22 mouse cellular contexts compared by ENCODE assay signal in genomic region chr6:125345625-125346024, GRCm38 (mm10). TPM values are rescaled to one million over a fixed set of nuclear protein-coding genes. Genes with fewer than 3 reads are reported as not detected.
DNase-seq lines count a peak whose midpoint lies in the region; ATAC-seq and TF ChIP-seq lines count a peak whose summit lies in the region.
"Had no signal": no experiment of that assay in that cellular context is flagged by ENCODE, and none has a peak within 500 bp of the region (broad histone marks: within the 10 kb centered on the region; RNA-seq: fewer than 3 reads in every experiment).

No protein-coding gene starts in this region.

- H3K79me2 ChIP-seq in C2C12 (ENCODE audit: control insufficient read depth, insufficient read depth): peaks cover 15% of the 10 kb centered on the region

- peak; percentile 92 for DNase-seq in heart, adult 11 months
- DNase-seq in heart, adult 8-10 months (ENCODE audit: low spot score): no peak
- DNase-seq in frontal cortex, postnatal 10 days (ENCODE audit: low spot score in 2 of 2): no peak
- no peak for DNase-seq in thymus, postnatal 14 days
- no peak for DNase-seq in cerebellum, postnatal 14 days
- DNase-seq: adrenal gland, postnatal 14 days; cerebellum, adult 2 months; embryo, embryonic 11 days; heart, postnatal 4 days; lung, adult 2 months; right cerebral cortex, postnatal 25 days had no signal

- H3K79me3 ChIP-seq in C2C12 (ENCODE audit: low read depth): peaks cover 11% of the 10 kb centered on the region

- no peak overlapping the region for H3ac ChIP-seq in C2C12 (ENCODE audit: control insufficient read depth, insufficient read length, low read depth)

- no peaks in the 10 kb centered on the region for H3K36me3 ChIP-seq in C2C12 (ENCODE audit: control insufficient read depth, insufficient read depth)
- H3K36me3 ChIP-seq: limb, embryonic 13.5 days; neural tube, embryonic 13.5 days had no signal

- H3K4me3 ChIP-seq in C2C12 (ENCODE audit: insufficient read depth, poor library complexity, severe bottlenecking): no peak overlapping the region
- H3K4me3 ChIP-seq: forebrain, embryonic 13.5 days; layer of hippocampus, adult 2 months; limb, embryonic 13.5 days; neural tube, embryonic 13.5 days had no signal

- peak; percentile 50 to 52 for ATAC-seq in hematopoietic stem cell, adult 5-6 weeks (replicated peaks in 1 of 2; ENCODE audit: insufficient read depth in 1 of 2, low FRiP score in 2 of 2, low TSS enrichment in 1 of 2, low read depth in 1 of 2, poor library complexity in 2 of 2, severe bottlenecking in 2 of 2)
- ATAC-seq in monocyte, adult 5-6 weeks (replicated peaks; ENCODE audit: insufficient number of reproducible peaks, low FRiP score, low TSS enrichment, poor library complexity, severe bottlenecking): peak; percentile 42
- ATAC-seq: forebrain, embryonic 13.5 days had no signal

- no peak for TF ChIP-seq CTCF in C2C12 (IDR thresholded peaks at IDR 0.05; ENCODE audit: control insufficient read depth, insufficient read depth, insufficient read length)

- no peaks in the 10 kb centered on the region for H3K27me3 ChIP-seq in C2C12 (ENCODE audit: control insufficient read depth, insufficient read depth, insufficient read length)
- H3K27me3 ChIP-seq: limb, embryonic 13.5 days had no signal

TF ChIP-seq in C2C12, 6 proteins besides CTCF, POLR2A, EP300 and RAD21:
- TF ChIP-seq USF1 (IDR thresholded peaks at IDR 0.05; ENCODE audit: low read depth) (peak; percentile 18), FOSL1 (IDR thresholded peaks at IDR 0.05; ENCODE audit: insufficient read depth, low read length, poor library complexity, severe bottlenecking) (no peak)
TF ChIP-seq in C2C12: peak in this region for 1.

RNA-seq across cellular contexts. Expression of gene Tnfrsf1a, which starts 3.5 kb away (rescaled TPM):
- 10 to 100 TPM; 50.4 to 54.8 (median 52.8) TPM for total RNA-seq in heart, adult 8-10 months (2022)
- 65.4 TPM for polyA plus RNA-seq in C2C12 (2012; fragmentation: generic; extraction: Trizol)
- 27.6 and 47.9 TPM in 2 replicates for total RNA-seq in hematopoietic stem cell, adult 5-6 weeks (2017)
- 101 to 111 TPM (median 103 TPM) in 3 replicates for total RNA-seq in monocyte, adult 5-6 weeks (2017)

RNA-seq across cellular contexts. Expression of gene Scnn1a, which starts 25.2 kb away (rescaled TPM):
- total RNA-seq in heart, adult 8-10 months (2022): under 1 TPM; 0.46 to 0.80 (median 0.58) TPM
- polyA plus RNA-seq in C2C12 (2012; fragmentation: generic; extraction: Trizol): 0.16 TPM
- 0.79 and 1.1 TPM in 2 replicates for total RNA-seq in hematopoietic stem cell, adult 5-6 weeks (2017)
- 3.1 to 6.4 TPM (median 5.9 TPM) in 3 replicates for total RNA-seq in monocyte, adult 5-6 weeks (2017)

RNA-seq across cellular contexts. Expression of gene Ltbr, which starts 31.9 kb away (rescaled TPM):
- 10 to 100 TPM; 24.4 to 26.2 (median 25.5) TPM for total RNA-seq in heart, adult 8-10 months (2022)
- 83.0 TPM for polyA plus RNA-seq in C2C12 (2012; fragmentation: generic; extraction: Trizol)
- total RNA-seq in hematopoietic stem cell, adult 5-6 weeks (2017): 18.6 and 68.1 TPM in 2 replicates
- total RNA-seq in monocyte, adult 5-6 weeks (2017): 29.5 to 47.9 TPM (median 41.2 TPM) in 3 replicates

RNA-seq across cellular contexts. Expression of gene Plekhg6, which starts 35.0 kb away (rescaled TPM):
- total RNA-seq in heart, adult 8-10 months (2022): under 1 TPM in 2 of 4 experiments, not detected in 2; 0.06 to 0.09 TPM
- 0.09 TPM for polyA plus RNA-seq in C2C12 (2012; fragmentation: generic; extraction: Trizol)
- total RNA-seq in hematopoietic stem cell, adult 5-6 weeks (2017): 0.19 and 0.25 TPM in 2 replicates
- total RNA-seq in monocyte, adult 5-6 weeks (2017): not detected in 3 replicates
- total RNA-seq: heart, postnatal 4 days; megakaryocyte-erythroid progenitor cell, adult 5-6 weeks had no signal
- polyA plus RNA-seq: neural tube, embryonic 13.5 days had no signal

RNA-seq across cellular contexts. Expression of gene Tuba3a, which starts 59.8 kb away (rescaled TPM):
- not detected for total RNA-seq in heart, adult 8-10 months (2022)
- polyA plus RNA-seq in C2C12 (2012; fragmentation: generic; extraction: Trizol): 0.05 TPM
- total RNA-seq in hematopoietic stem cell, adult 5-6 weeks (2017): not detected in 2 replicates
- 0.78 TPM in 1 of 3 replicates, not detected in the others for total RNA-seq in monocyte, adult 5-6 weeks (2017)
- total RNA-seq: adrenal gland, postnatal 14 days; gastrocnemius, postnatal 4 days; heart, postnatal 4 days; layer of hippocampus, adult 2 months; left cerebral cortex, adult 18-20 months; megakaryocyte-erythroid progenitor cell, adult 5-6 weeks had no signal
- polyA plus RNA-seq: cerebellum, adult 2 months; forebrain, embryonic 13.5 days; heart, embryonic 14.5 days; neural tube, embryonic 13.5 days had no signal
